Mouse (Mus musculus): ENCODE results near the gene BC055324.

GRCm38 (mm10) chr1:163995609-163995913 is 965 bp upstream of the BC055324 start:
- no peak for TF ChIP-seq EP300 (optimal IDR thresholded peaks at IDR 0.05)
- no peak for TF ChIP-seq CTCF (IDR thresholded peaks at IDR 0.05; ENCODE audit: low read depth)
